Mouse (Mus musculus) kidney, adult 2 months (tissue): ENCODE results near the gene Ube2g2.

Source experiments
- CTCF ChIP-seq: fragments of 200-500 bp; conservative IDR thresholded peaks from 2 replicates; pipeline ENCODE4 v1.5.1; 2011; ENCODE audit warnings: low read depth, mild to moderate bottlenecking, control low read depth, low read length, moderate library complexity, mixed read lengths; ENCODE audit not compliant: insufficient read depth, insufficient read length
- POLR2A ChIP-seq: fragments of 200-500 bp; IDR thresholded peaks from one replicate; pipeline ENCODE4 v1.6.1; 2011; ENCODE audit warnings: low read depth, low read length, control low read depth

- TF ChIP-seq CTCF = no peak
- no peak for TF ChIP-seq POLR2A
Measured at GRCm38 (mm10) chr10:77643160-77643559, 21.1 kb downstream of the Ube2g2 start.
